Mouse (Mus musculus) bone marrow, adult 2 months (tissue): ENCODE results near the gene Adtrp.

Source experiments
- CTCF ChIP-seq: fragments of 200-500 bp; IDR thresholded peaks from 2 replicates; pipeline ENCODE4 v1.5.1; 2011; ENCODE audit warnings: low read length, control low read depth; ENCODE audit not compliant: control insufficient read depth, insufficient read depth
- POLR2A ChIP-seq: fragments of 200-500 bp; IDR thresholded peaks from 2 replicates; pipeline ENCODE4 v1.6.1; 2011; ENCODE audit warnings: low read depth, mild to moderate bottlenecking, control low read depth, low read length, borderline replicate concordance; ENCODE audit not compliant: control insufficient read depth

DNA sequence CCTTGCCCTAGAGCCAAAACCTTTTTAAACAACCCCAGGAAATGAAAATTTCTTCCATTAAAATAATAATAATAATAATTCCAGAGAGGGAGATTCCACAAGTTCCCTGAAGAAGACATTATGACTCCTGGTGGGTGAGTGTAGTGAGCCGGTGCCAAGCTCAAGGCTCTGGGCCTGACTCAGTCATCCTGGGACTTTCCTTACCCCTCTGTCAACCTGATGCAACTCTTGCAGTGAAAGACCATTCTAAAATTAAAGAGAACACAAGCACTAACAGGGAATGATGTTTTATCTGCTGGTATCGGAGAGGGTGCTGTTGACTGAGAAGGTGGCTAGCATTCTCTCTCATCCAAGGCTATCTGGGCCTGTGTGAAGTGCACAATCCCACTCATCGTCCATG is 26.5 kb downstream of the Adtrp start:
- TF ChIP-seq CTCF (no peak), POLR2A (no peak)
